Mouse (Mus musculus) G1E (cell line): ENCODE results near the gene Rin3.

Experiments used
- CTCF ChIP-seq: IDR thresholded peaks from 2 replicates; pipeline ENCODE4 v1.5.1; 2012; ENCODE audit warnings: low read depth, low read length, inconsistent platforms, mixed read lengths
- POLR2AphosphoS5 ChIP-seq: IDR thresholded peaks from 2 replicates; pipeline ENCODE4 v1.6.1; 2012; ENCODE audit warnings: low read depth, low read length, inconsistent platforms; ENCODE audit not compliant: insufficient replicate concordance
- TAL1 ChIP-seq: conservative IDR thresholded peaks from 2 replicates; pipeline ENCODE4 v1.6.1; 2012; ENCODE audit warnings: low read depth, low read length, inconsistent platforms, mixed read lengths

DNA sequence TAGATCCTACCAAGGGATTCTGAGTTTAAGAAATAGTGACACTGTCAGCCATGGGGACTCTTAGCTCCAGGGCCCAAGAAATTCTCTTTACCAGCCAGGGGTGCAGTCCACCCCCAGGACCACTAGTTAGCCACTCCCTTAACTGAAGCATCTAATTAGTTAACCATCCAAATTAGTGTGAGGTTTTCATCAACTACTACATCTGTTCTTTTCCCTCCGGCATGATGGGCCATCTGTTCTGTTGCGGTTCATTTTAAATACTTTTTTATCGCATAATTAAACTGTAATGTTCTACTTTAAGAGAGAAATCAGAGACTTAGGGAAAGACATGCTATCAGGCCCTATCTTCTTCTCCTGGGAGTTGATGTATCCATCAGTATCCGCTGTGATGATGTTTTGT lies 32.5 kb upstream of the Rin3 start:
- TF ChIP-seq CTCF (no peak), POLR2AphosphoS5 (no peak), TAL1 (no peak)
